Mouse (Mus musculus): Measurements from ENCODE around the gene Cd59b. TPM values are rescaled to one million over a fixed set of nuclear protein-coding genes. Genes with fewer than 3 reads are reported as not detected.

Cd59b gene
- not detected in 2 replicates for total RNA-seq (2023)

DNA sequence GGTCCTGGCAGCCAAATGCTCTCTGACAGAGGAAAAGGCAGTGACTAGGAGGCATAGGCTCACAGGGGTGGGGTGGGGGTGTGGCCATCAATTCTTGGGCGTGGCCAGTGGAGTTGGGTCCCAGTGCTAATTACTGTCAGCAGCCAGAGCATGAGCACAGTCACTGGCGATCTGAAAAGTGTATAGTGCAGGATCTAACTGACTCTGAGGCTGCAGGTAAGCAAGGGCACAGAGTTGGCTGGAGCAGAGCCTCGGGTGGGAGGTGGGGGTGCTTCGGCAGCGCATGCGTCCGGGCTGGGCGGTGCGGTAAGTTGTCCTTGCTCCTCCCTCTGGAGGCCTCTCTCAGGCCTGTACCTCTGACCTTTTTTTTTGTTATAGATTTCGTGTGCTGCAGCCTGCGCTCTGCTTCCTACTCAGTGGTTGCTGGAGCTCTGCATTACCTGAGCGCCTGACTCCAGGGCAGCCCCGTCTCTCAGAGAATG, at the start of gene Cd59b:
TSS of gene Cd59b (plus strand) at position 146 of the 482 bp plus-strand sequence.

DNA sequence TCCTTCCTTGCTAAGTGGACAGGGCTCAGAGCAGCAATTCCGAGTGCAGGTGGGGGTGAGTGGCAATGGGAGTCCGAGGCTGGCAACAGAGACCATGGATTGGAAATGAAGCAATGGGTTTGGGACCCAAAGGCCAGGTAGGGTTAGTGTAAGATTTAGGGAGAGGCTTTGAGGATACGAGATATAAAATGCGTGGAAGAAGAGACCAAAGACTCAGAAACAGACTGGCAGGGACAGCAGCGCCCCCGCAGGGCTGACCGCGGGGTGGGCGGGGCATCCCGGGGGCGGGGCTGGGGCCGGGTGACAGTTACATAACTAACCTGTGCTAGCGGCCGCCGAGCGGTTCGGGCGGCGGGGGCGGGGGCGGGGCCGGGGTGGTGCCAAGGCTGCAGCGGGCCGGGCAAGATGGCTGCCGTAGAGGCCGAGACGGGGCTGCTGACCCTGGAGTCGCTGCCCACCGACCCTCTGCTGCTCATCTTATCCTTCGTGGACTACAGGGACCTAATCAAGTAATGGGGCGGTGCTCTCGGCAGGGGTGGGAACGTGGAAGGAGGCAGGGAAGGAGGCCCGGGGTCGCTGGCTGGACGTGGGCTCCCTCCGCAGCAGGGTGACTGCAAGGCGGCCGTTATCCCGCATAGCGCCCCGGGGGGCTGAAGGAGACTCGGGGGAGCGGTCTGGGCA, 42.1 kb upstream of the Cd59b start, which contains the start of gene Fbxo3:
TSS of gene Fbxo3 (plus strand) at position 264 of the 681 bp plus-strand sequence.

DNA sequence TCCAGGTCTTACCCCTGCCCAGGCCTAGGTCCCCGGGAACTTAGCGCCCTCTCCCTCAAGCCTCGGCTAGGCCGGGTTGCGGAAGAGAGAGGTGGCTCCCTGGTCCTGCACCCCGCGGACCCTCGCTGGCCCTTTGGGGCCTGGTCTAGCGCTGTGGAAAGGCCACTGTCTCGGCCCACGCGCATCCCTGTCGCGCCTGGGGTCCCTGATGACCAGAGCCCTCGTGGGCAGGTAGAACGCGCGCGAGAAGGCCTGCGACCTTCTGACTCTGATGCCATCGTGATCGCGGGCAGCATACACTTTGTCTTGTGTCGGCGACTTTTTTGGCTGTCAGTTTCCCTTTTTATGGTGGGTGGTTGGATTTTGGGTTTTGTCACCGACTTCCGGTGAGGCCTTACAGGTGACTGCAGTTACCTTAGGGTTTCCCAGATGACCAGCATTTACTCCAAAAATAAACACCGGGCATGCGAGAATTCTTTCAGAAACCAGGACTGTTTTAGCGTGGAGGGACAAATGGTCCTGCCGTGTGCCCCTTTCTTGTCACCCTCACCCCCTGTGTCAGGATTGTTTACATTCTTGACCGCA, 41.4 kb upstream of the Cd59b start, which contains the start of gene 4931422A03Rik:
TSS of gene 4931422A03Rik (minus strand) at position 223 of the 585 bp plus-strand sequence.

DNA sequence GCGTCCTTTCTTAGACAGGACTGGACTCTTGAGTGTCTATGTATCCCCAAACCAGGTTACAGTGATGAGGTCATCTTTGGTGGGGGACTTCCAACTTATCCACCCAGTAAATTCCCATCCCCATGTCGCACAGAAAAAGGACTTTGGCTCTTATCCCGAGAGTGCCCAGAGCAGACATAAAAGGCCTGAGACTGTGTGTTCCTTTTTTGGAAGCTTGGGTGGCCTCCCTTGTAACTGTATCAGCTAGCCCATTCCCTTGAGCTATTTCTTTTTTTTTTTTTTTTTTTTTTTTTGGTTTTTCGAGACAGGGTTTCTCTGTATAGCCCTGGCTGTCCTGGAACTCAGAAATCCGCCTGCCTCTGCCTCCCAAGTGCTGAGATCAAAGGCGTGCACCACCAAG, 4.1 kb upstream of the Cd59b start, which contains the start of gene Gm10912:
TSS of gene Gm10912 (plus strand) at position 301 of the 400 bp plus-strand sequence.

DNA sequence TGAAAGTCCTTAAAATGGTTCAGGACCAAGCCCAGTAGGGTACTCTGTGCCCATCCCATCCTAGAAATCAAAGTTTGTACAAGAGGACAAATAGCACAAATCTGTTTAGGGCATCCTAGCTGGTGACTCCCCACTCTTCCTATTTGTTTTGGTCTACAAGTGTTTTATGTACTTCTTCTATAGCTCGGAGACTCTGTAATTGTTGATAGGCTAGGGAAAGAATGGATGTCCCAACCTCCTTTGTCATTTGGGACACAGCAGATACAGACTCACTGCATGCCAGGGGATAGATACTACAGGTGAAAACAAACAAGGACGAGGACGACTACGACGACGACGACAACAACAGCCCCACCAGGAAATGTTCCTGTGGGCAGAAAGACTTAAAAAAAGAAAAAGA, 1.2 kb upstream of the Cd59b start, which contains the start of gene Gm10799:
TSS of gene Gm10799 (minus strand) at position 101 of the 400 bp plus-strand sequence.

DNA sequence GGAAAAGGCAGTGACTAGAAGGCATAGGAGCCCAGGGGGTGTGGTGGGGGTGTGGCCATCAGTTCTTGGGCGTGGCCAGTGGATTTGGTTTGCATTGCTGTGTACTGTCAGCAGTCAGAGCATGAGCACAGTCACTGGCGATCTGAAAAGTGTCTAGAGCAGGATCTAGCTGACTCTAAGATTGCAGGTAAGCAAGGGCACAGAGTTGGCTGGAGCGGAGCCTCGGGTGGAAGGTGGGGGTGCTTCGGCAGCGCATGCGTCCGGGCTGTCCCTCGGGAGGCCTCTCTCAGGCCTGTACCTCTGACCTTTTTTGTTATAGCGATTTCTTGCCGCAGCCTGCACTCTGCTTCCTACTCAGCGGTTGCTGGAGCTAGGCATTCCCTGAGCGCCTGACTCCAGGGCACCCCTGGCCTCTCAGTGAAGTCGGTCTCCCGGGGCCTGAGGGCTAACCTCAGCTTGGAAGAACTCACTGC, 26.1 kb downstream of the Cd59b start, which contains the start of gene Cd59a:
TSS of gene Cd59a (plus strand) at position 61 of the 473 bp plus-strand sequence.

DNA sequence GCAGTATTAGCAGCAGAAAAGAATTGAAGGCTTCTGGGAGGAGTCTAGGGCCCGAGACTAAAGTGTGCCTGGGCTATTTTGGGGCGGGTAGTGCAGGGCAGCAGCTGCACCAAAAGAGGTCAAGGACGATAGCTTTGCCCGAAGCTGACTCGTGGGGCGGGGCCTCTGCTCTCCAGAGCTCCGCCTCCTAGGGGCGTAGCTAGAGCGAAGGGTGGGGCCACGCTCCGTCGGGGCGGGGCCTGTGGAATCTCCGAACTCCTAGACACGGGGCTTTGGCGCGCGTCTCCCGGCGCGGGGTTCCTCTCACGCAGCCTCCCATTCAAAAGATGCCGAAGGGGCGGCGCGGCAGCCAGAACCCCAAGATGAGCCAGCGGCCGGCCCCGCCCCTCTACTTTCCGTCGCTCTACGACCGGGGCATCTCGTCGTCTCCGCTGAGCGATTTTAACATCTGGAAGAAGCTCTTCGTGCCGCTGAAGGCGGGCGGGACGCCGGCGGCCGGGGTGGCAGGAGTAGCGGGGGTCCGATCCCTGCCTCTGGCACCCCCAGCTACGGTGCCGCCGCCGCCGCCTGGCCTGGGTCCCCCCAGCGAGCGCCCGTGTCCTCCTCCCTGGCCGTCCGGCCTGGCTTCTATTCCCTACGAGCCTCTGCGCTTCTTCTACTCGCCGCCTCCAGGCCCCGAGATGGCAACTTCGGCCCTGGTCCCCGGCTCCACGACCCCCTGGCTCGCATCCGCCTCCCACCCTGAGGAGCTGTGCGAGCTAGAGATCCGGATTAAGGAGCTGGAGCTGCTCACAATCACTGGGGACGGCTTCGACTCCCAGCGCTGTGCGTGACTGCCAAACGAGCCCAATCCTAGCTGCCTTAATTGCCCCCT, 53.1 kb downstream of the Cd59b start, which contains the start of gene A930018P22Rik:
TSS of gene A930018P22Rik (plus strand) at position 265 of the 874 bp plus-strand sequence.

Other genes starting within 250 kb of the Cd59b start
- gene Lmo2, start 111.9 kb upstream of the Cd59b start, total RNA-seq (2023): 52.5 and 75.0 TPM in 2 replicates
- 26.7 and 34.3 TPM in 2 replicates for gene Fbxo3, start 42.1 kb upstream of the Cd59b start, total RNA-seq (2023)
- gene 4931422A03Rik, start 41.5 kb upstream of the Cd59b start, total RNA-seq (2023): not detected in 2 replicates
- gene Gm10912, start 4.0 kb upstream of the Cd59b start, total RNA-seq (2023): 0.38 TPM in 1 of 2 replicates, not detected in the other
- gene Gm10799, start 1.3 kb upstream of the Cd59b start, total RNA-seq (2023): not detected in 2 replicates
- not detected in 2 replicates for gene Cd59a, start 26.0 kb downstream of the Cd59b start, total RNA-seq (2023)
- not detected in 2 replicates for gene A930018P22Rik, start 52.9 kb downstream of the Cd59b start, total RNA-seq (2023)

All from neutrophil, adult 65 days (primary cell).